In the genomic region with DNA sequence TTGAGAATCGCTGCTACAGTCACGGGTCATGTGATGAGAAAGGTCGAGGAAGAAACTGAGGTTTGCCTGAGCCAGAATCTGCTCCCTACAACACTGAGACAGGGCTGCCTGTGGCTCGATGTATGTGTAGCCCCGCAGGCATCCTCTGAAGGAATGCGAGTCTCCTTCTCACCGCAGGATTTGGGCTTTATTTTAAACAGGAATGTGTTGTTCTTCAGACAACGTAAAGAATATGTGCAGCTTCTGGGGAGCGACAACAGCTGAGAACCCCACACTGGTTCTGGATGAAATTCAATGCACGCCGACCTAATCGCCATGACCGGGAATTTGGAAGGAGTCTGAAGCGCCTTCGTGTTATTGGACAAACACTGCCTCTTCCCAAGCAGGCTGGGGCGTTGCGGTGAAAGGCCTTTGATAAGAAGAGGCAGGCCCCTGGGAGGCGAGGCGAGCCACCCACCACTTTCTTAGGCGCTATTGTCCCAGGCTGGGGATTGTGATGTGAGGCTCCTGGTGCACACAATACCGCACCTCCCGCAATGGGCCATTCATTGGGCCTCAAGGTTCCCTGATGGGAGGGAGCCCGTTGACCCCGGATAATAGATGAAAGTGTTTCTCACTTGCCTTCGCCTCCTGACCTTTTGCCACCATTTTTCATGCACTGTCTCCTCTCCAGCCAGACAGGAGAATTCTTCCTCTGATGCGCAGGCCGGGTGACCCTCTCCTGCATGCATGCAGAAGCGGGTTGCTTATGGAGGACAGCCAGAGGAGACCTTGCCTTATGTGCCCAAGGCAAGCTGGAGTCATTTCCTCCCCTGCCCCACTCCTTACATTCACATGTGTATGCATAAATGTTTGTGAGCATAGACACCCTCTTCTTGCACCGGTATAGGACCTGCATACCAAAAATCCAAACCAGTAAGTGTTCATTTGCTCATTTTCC, we compare ENCODE assay signal across 11 mouse cellular contexts.
DNase-seq lines count a peak whose midpoint lies in the region; ATAC-seq and TF ChIP-seq lines count a peak whose summit lies in the region.
"Had no signal": no experiment of that assay in that cellular context is flagged by ENCODE, and none has a peak within 500 bp of the region (broad histone marks: within the 10 kb centered on the region; RNA-seq: fewer than 3 reads in every experiment).

No protein-coding gene starts in this region.

- H3K4me1 ChIP-seq in heart, embryonic 16.5 days (ENCODE audit: control insufficient read depth, insufficient read depth, low read length) = no peaks in the 10 kb centered on the region
- peaks cover 14% of the 10 kb centered on the region for H3K4me1 ChIP-seq in embryonic facial prominence, embryonic 12.5 days
- peaks cover 8% of the 10 kb centered on the region; the same call in 1 of the 2 replicates for H3K4me1 ChIP-seq in hindbrain, postnatal 0 days (ENCODE audit: insufficient read depth, low read length)
- H3K4me1 ChIP-seq in neural tube, embryonic 12.5 days = peaks cover 18% of the 10 kb centered on the region
- H3K4me1 ChIP-seq in cerebellum, adult 2 months (ENCODE audit: control insufficient read depth, insufficient read depth, low read length) = no peaks in the 10 kb centered on the region

- WGBS in heart, embryonic 16.5 days = 28% methylated on average over 29 of the region's 29 CpGs
- whole genome bisulfite sequencing in embryonic facial prominence, embryonic 12.5 days = 11% methylated on average over 29 of the region's 29 CpGs
- WGBS in hindbrain, postnatal 0 days = 17% methylated on average over 29 of the region's 29 CpGs
- whole genome bisulfite sequencing in neural tube, embryonic 12.5 days = 3% methylated on average over 29 of the region's 29 CpGs
- WGBS in cerebellum, adult 2 months = 34% methylated on average over 29 of the region's 29 CpGs

- 0 out of 2 replicates have a peak overlapping the region, but pooled peaks have one; percentile 9 for H3K9ac ChIP-seq in heart, embryonic 16.5 days (ENCODE audit: low read length)
- no peak overlapping the region for H3K9ac ChIP-seq in embryonic facial prominence, embryonic 12.5 days
- no peak overlapping the region; the same call in 1 of the 2 replicates for H3K9ac ChIP-seq in hindbrain, postnatal 0 days (replicated peaks; ENCODE audit: low read length)
- H3K9ac ChIP-seq in neural tube, embryonic 12.5 days = no peak overlapping the region
- H3K9ac ChIP-seq: liver, embryonic 14.5 days had no signal

- ATAC-seq in heart, embryonic 16.5 days (replicated peaks; ENCODE audit: extremely low read depth, insufficient read depth, low FRiP score) = no peak
- ATAC-seq in embryonic facial prominence, embryonic 12.5 days (ENCODE audit: insufficient number of reproducible peaks, insufficient read depth, low FRiP score, low TSS enrichment) = 0 out of 2 replicates have a peak, but pooled peaks have one; percentile 15
- ATAC-seq in hindbrain, postnatal 0 days = peak; percentile 64
- ATAC-seq in neural tube, embryonic 12.5 days (ENCODE audit: low FRiP score, low read depth) = peak; percentile 74

- H3K36me3 ChIP-seq in heart, embryonic 16.5 days (ENCODE audit: control insufficient read depth, insufficient read depth) = no peaks in the 10 kb centered on the region
- no peaks in the 10 kb centered on the region for H3K36me3 ChIP-seq in embryonic facial prominence, embryonic 12.5 days
- H3K36me3 ChIP-seq in hindbrain, postnatal 0 days (ENCODE audit: insufficient read depth, low read length) = no peaks in the 10 kb centered on the region
- no peaks in the 10 kb centered on the region for H3K36me3 ChIP-seq in neural tube, embryonic 12.5 days

- 0 out of 2 replicates have a peak overlapping the region, but pooled peaks have one; percentile 0 for H3K4me3 ChIP-seq in heart, embryonic 16.5 days (ENCODE audit: low read length)
- H3K4me3 ChIP-seq in embryonic facial prominence, embryonic 12.5 days = no peak overlapping the region
- no peak overlapping the region for H3K4me3 ChIP-seq in hindbrain, postnatal 0 days (ENCODE audit: low read length)
- no peak overlapping the region for H3K4me3 ChIP-seq in neural tube, embryonic 12.5 days
- no peak overlapping the region for H3K4me3 ChIP-seq in cerebellum, adult 2 months (replicated peaks; ENCODE audit: insufficient read depth, low read depth, low read length)

- DNase-seq in heart, adult 9 months (ENCODE audit: low spot score in 2 of 2) = no peak
- DNase-seq in hindbrain, postnatal 0 days (ENCODE audit: low spot score) = peak; percentile 44
- no peak for DNase-seq in adrenal gland, postnatal 14 days
- no peak for DNase-seq in cerebellum, adult 2 months
- no peak for DNase-seq in right cerebral cortex, postnatal 36 days (ENCODE audit: low spot score in 2 of 2)
- DNase-seq: adrenal gland, adult 8-10 months; thymus, adult 2 months had no signal

- TF ChIP-seq CTCF in hindbrain, postnatal 0 days (IDR thresholded peaks at IDR 0.05; ENCODE audit: low read depth) = no peak
- TF ChIP-seq CTCF in cerebellum, adult 2 months (IDR thresholded peaks at IDR 0.05; ENCODE audit: borderline replicate concordance, insufficient read depth, low read depth, low read length) = no peak

- peak overlapping the region; percentile 50 for H3K4me2 ChIP-seq in heart, embryonic 16.5 days (ENCODE audit: low read depth, low read length)
- peak overlapping the region; percentile 35 for H3K4me2 ChIP-seq in embryonic facial prominence, embryonic 12.5 days (replicated peaks)
- peak overlapping the region; percentile 30 for H3K4me2 ChIP-seq in hindbrain, postnatal 0 days (ENCODE audit: low read depth, low read length)
- H3K4me2 ChIP-seq in neural tube, embryonic 12.5 days (replicated peaks) = peak overlapping the region; percentile 48

- H3K27me3 ChIP-seq in heart, embryonic 16.5 days (ENCODE audit: control insufficient read depth, insufficient read depth, low read length) = no peaks in the 10 kb centered on the region
- H3K27me3 ChIP-seq in embryonic facial prominence, embryonic 12.5 days = no peaks in the 10 kb centered on the region
- H3K27me3 ChIP-seq in hindbrain, postnatal 0 days (ENCODE audit: insufficient read depth, low read length) = no peaks in the 10 kb centered on the region
- H3K27me3 ChIP-seq in neural tube, embryonic 12.5 days (replicated peaks) = no peaks in the 10 kb centered on the region
- no peaks in the 10 kb centered on the region for H3K27me3 ChIP-seq in cerebellum, adult 2 months (ENCODE audit: control insufficient read depth, insufficient read depth, low read length)

- no peak for TF ChIP-seq POLR2A in cerebellum, adult 2 months (IDR thresholded peaks at IDR 0.05; ENCODE audit: borderline replicate concordance, insufficient read depth, low read length)

- H3K27ac ChIP-seq in heart, embryonic 16.5 days (ENCODE audit: low read length) = no peak overlapping the region
- no peak overlapping the region for H3K27ac ChIP-seq in embryonic facial prominence, embryonic 12.5 days
- H3K27ac ChIP-seq in hindbrain, postnatal 0 days = no peak overlapping the region
- H3K27ac ChIP-seq in neural tube, embryonic 12.5 days = no peak overlapping the region
- no peak overlapping the region for H3K27ac ChIP-seq in cerebellum, adult 2 months (ENCODE audit: insufficient read depth, low read length)
- H3K27ac ChIP-seq: liver, embryonic 14.5 days had no signal

- no peaks in the 10 kb centered on the region for H3K9me3 ChIP-seq in heart, embryonic 16.5 days (replicated peaks; ENCODE audit: control insufficient read depth, low read length)
- H3K9me3 ChIP-seq in embryonic facial prominence, embryonic 12.5 days = no peaks in the 10 kb centered on the region
- H3K9me3 ChIP-seq in hindbrain, postnatal 0 days (ENCODE audit: low read length) = no peaks in the 10 kb centered on the region
- H3K9me3 ChIP-seq in neural tube, embryonic 12.5 days = no peaks in the 10 kb centered on the region
